Mouse (Mus musculus) forebrain, embryonic 10.5 days (tissue): ENCODE data around the gene Lrch3. TPM values are rescaled to one million over a fixed set of nuclear protein-coding genes. Genes with fewer than 3 reads are reported as not detected.
"Not testable (repeated sequence)": the region's sequence is repeated elsewhere in the genome, so short reads cannot be mapped to it uniquely, and the experiment has no call there.

Source experiments
- DNase-seq: peaks from one replicate; pipeline ENCODE4 v3.0.0-alpha.2; 2017; ENCODE audit warnings: low spot score; ENCODE audit errors: extremely low spot score
- H3K27ac ChIP-seq: fragments of 300-500 bp; sonication (generic); 2 replicates; pipeline ENCODE4 v1.5.1; 2016; ENCODE audit warnings: mild to moderate bottlenecking
- H3K27me3 ChIP-seq: fragments of 300-500 bp; sonication (generic); 2 replicates; pipeline ENCODE4 v1.6.1; 2016; ENCODE audit warnings: mild to moderate bottlenecking; ENCODE audit not compliant: poor library complexity, severe bottlenecking
- H3K36me3 ChIP-seq: fragments of 300-500 bp; sonication (generic); replicated peaks from 2 replicates; pipeline ENCODE4 v1.6.1; 2016; ENCODE audit warnings: mild to moderate bottlenecking, moderate library complexity
- H3K4me1 ChIP-seq: fragments of 300-500 bp; sonication (generic); 2 replicates; pipeline ENCODE4 v1.6.1; 2016
- H3K4me3 ChIP-seq: fragments of 300-500 bp; sonication (generic); 2 replicates; pipeline ENCODE4 v1.5.1; 2016; ENCODE audit warnings: mild to moderate bottlenecking, moderate library complexity
- H3K9me3 ChIP-seq: fragments of 300-500 bp; sonication (generic); 2 replicates; pipeline ENCODE4 v1.6.1; 2016; ENCODE audit warnings: mild to moderate bottlenecking, moderate library complexity
- WGBS: fragments of 180-500 bp; shearing (Covaris S2); methylation state at CpG from one replicate; pipeline ENCODE4 v1.1.7; 2016; 5-methylcytosine and 5-hydroxymethylcytosine counted together
- polyA plus RNA-seq: library from polyadenylated mRNA; unstranded; fragments of >200 nt; fragmentation: Nextera tagmentation; extraction: Ambion mirVana; gene quantifications from 2 replicates; pipeline ENCODE4 v1.2.1, GENCODE M21; 2016

The Lrch3 gene
- 29.4 and 33.9 TPM in 2 replicates for polyA plus RNA-seq

GRCm38 (mm10) chr16:32913937-32914881, at the start of gene Lrch3:
Gene Lrch3 (plus strand): TSS chr16:32914100.
- peaks cover 17% of the 10 kb centered on the region for H3K4me1 ChIP-seq
- under 1% methylated on average over 85 of the region's 85 CpGs for WGBS
- peak; percentile 93 for DNase-seq
- H3K9me3 ChIP-seq = no peaks in the 10 kb centered on the region
- no peaks in the 10 kb centered on the region for H3K27me3 ChIP-seq
- H3K4me3 ChIP-seq = peak within 1 kb of the TSS; percentile 99
- peak within 1 kb of the TSS; percentile 98 for H3K27ac ChIP-seq
- peaks cover 7% of the 10 kb centered on the region for H3K36me3 ChIP-seq

GRCm38 (mm10) chr16:32865401-32865800, 48.5 kb upstream of the Lrch3 start:
- no peaks in the 10 kb centered on the region for H3K27me3 ChIP-seq
- H3K9me3 ChIP-seq = no peaks in the 10 kb centered on the region
- H3K4me1 ChIP-seq = peaks cover 19% of the 10 kb centered on the region
- no peak for DNase-seq
- H3K4me3 ChIP-seq = no peak overlapping the region
- WGBS = 91% methylated on average over 4 of the region's 4 CpGs
- peaks cover 7% of the 10 kb centered on the region for H3K36me3 ChIP-seq
- H3K27ac ChIP-seq = no peak overlapping the region

DNA sequence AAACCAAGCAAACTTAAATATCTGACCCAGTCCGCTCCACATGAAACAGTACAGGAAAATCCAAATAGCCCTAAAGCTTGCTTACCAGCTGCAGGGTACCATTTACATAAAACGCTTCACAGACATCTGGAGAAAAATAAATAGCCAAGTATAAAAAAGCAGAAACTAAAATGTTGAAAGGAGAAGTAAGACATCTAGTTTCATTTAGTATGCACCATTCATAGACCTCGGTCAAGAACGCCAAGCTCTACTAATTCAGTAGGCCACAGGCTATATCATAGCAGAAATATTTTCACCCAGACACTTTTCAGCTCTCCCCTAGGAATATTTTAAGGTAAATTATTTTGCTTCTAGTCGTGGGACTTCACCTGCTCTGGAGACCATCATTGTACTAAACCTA, 47.2 kb upstream of the Lrch3 start:
- 85% methylated on average over 5 of the region's 5 CpGs for WGBS
- H3K27me3 ChIP-seq = no peaks in the 10 kb centered on the region
- peak overlapping the region; percentile 84; the same call in 1 of the 2 replicates for H3K4me3 ChIP-seq
- H3K4me1 ChIP-seq = peaks cover 19% of the 10 kb centered on the region
- no peak for DNase-seq
- no peak overlapping the region for H3K27ac ChIP-seq
- no peaks in the 10 kb centered on the region for H3K9me3 ChIP-seq
- no peaks in the 10 kb centered on the region; the same call in 1 of the 2 replicates for H3K36me3 ChIP-seq

- H3K4me1 ChIP-seq = peaks cover 19% of the 10 kb centered on the region
- under 1% methylated on average over 35 of the region's 35 CpGs for WGBS
- peak overlapping the region; percentile 84 for H3K4me3 ChIP-seq
- no peaks in the 10 kb centered on the region for H3K27me3 ChIP-seq
- H3K27ac ChIP-seq = peak overlapping the region; percentile 86
- H3K36me3 ChIP-seq = no peaks in the 10 kb centered on the region; the same call in 1 of the 2 replicates
- DNase-seq = peak; percentile 87
- no peaks in the 10 kb centered on the region for H3K9me3 ChIP-seq
Measured at GRCm38 (mm10) chr16:32867919-32868552, 45.9 kb upstream of the Lrch3 start.

- H3K4me1 ChIP-seq = peaks cover 19% of the 10 kb centered on the region
- no peaks in the 10 kb centered on the region for H3K27me3 ChIP-seq
- DNase-seq = no peak
- no peak overlapping the region for H3K4me3 ChIP-seq
- H3K9me3 ChIP-seq = no peaks in the 10 kb centered on the region
- no peak overlapping the region for H3K27ac ChIP-seq
- no peaks in the 10 kb centered on the region for H3K36me3 ChIP-seq
- WGBS = 61% methylated on average over 5 of the region's 5 CpGs
Measured at GRCm38 (mm10) chr16:32870231-32870630, 43.7 kb upstream of the Lrch3 start.

DNA sequence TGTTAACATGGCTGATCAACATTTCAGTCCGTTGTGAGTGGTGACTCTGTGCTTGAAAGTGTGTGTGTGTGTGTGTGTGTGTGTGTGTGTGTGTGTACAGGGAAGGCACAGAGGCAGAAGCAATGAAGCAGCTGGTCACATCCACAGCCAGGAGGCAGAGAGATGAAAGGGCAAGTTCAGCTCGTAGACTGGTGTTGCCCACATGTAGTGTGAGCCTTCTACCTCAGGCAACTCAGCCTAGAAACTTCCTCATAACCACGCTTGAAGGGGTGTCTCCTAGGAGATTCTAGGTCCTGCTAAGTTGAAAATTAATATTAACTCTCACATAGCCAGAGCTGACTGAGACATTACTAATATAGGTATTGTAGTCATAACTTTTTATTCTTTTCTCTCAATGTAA, 40.5 kb upstream of the Lrch3 start:
- no peak for DNase-seq
- Histone ChIP-seq H3K4me3 (no peak overlapping the region), H3K36me3 (no peaks in the 10 kb centered on the region), H3K27ac (no peak overlapping the region), H3K4me1 (peaks cover 9% of the 10 kb centered on the region), H3K27me3 (no peaks in the 10 kb centered on the region), H3K9me3 (no peaks in the 10 kb centered on the region)
- 70% methylated on average over 3 of the region's 3 CpGs for WGBS

GRCm38 (mm10) chr16:32875281-32875680, 38.6 kb upstream of the Lrch3 start:
- H3K4me1 ChIP-seq = peaks cover 16% of the 10 kb centered on the region
- not testable (repeated sequence) for H3K4me3 ChIP-seq, H3K36me3 ChIP-seq, H3K9me3 ChIP-seq, DNase-seq, H3K27ac ChIP-seq, H3K27me3 ChIP-seq
- 34% methylated on average over 1 of the region's 1 CpGs for WGBS

DNA sequence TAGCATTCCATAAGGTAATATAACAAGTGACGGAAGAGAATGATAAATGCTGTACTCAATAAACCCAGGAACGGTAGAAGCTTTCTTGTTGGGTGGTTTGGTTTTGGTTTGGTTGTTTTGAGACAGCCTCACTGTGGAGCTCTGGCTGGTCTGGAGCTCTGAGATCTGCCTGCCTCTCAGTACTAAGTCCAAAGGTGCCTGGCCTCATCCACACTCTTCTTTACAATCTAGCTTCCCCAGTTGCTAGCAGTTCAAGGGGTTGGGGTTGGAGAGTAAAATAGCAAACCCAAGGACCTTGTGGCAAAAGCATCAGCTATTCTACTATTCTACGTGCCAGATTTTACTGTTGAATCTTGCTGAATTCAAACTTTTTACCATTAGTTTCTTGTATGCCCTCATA, 38.1 kb upstream of the Lrch3 start:
- Histone ChIP-seq H3K27me3 (no peaks in the 10 kb centered on the region), H3K4me3 (no peak overlapping the region), H3K36me3 (no peaks in the 10 kb centered on the region), H3K27ac (no peak overlapping the region), H3K4me1 (peaks cover 16% of the 10 kb centered on the region), H3K9me3 (no peaks in the 10 kb centered on the region)
- WGBS = 91% methylated on average over 3 of the region's 3 CpGs
- no peak for DNase-seq

DNA sequence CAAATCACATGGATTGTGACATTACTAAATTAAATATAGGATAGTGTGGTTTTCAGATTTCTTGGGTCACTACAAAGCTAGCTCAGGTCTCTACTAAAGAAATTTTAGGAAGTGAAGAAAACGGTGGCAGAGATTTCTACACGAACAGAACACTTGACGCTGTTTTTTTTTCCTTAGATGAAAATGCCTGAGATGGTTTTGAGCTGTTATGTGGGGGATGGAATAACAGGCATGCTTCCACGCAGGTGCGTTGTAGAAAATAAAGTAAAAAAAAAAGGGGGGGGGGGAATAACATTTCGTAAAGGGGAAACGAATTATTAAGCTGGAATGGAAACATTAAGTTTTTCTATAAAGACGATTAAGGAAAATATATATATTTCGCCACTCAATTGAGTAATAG, 37.1 kb upstream of the Lrch3 start:
- Histone ChIP-seq H3K9me3 (no peaks in the 10 kb centered on the region), H3K27ac (peak overlapping the region; percentile 90; the same call in 1 of the 2 replicates), H3K36me3 (no peaks in the 10 kb centered on the region), H3K4me3 (peak overlapping the region; percentile 90), H3K4me1 (peaks cover 19% of the 10 kb centered on the region), H3K27me3 (no peaks in the 10 kb centered on the region)
- 39% methylated on average over 9 of the region's 9 CpGs for WGBS
- no peak for DNase-seq

DNA sequence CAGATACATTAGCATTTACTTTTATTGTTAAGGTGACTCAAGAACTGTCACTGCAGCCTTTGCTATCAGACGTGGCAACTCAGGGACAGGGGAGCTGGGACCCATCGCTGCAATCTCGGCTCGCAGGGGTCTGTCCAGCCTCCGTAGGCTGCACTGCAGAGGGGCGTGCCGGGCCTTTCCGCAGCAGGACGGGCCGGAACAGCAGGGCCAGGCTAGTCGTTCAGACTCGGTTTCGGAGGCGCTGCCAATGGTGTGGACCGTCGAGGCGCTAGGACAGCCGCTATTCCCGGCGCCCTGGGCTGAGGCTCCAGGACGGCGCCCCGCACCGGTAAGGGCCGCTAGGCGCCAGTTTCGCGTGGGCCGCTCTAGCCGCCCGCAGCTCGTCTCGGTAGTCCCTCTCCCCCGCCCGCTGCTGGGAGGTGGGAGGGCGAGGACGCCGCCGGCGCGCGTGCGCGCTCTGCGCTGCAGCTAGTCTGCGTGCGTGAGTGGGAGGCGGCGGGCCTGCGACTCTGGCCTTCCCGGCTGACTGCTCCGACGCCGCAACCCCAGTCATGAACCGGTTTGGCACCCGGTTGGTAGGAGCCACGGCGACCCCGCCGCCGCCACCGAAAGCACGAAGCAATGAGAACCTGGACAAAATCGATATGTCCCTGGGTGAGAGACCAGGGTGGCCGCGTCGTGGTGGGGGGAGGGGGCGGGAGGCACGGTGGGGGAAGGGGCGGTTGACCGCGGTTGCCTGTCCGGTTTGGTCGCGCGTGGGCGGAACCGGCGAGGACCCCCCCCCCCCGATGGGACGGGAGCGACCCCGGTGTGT, 36.4 kb upstream of the Lrch3 start, which contains the start of the genes Fyttd1 and Rubcn:
Fyttd1 (plus strand) TSS at position 158 of the 814 bp plus-strand sequence.
Rubcn (minus strand) TSS at position 424 of the 814 bp plus-strand sequence.
- WGBS = under 1% methylated on average over 76 of the region's 83 CpGs
- peaks cover 25% of the 10 kb centered on the region for H3K4me1 ChIP-seq
- H3K9me3 ChIP-seq = no peaks in the 10 kb centered on the region
- H3K27ac ChIP-seq = peak within 1 kb of the TSS; percentile 90
- peak; percentile 93 for DNase-seq
- H3K36me3 ChIP-seq = no peaks in the 10 kb centered on the region
- peak within 1 kb of the TSS; percentile 90 for H3K4me3 ChIP-seq
- no peaks in the 10 kb centered on the region for H3K27me3 ChIP-seq

- peak overlapping the region; percentile 90 for H3K27ac ChIP-seq
- DNase-seq = no peak
- under 1% methylated on average over 34 of the region's 34 CpGs for WGBS
Measured at GRCm38 (mm10) chr16:32878157-32878598, 35.7 kb upstream of the Lrch3 start.

More at GRCm38 (mm10) chr16:32878157-32878598, 35.7 kb upstream of the Lrch3 start:
- Histone ChIP-seq H3K36me3 (no peaks in the 10 kb centered on the region), H3K27me3 (no peaks in the 10 kb centered on the region), H3K4me1 (peaks cover 25% of the 10 kb centered on the region), H3K4me3 (peak overlapping the region; percentile 90), H3K9me3 (no peaks in the 10 kb centered on the region)
